Mouse (Mus musculus) right cerebral cortex, adult 18-20 months (tissue): ENCODE data around the gene Stkld1.

ENCODE experiments used
- DNase-seq: peaks from one replicate; pipeline ENCODE4 v3.0.0; 2022; ENCODE audit warnings: mixed read lengths

The Stkld1 gene

DNA sequence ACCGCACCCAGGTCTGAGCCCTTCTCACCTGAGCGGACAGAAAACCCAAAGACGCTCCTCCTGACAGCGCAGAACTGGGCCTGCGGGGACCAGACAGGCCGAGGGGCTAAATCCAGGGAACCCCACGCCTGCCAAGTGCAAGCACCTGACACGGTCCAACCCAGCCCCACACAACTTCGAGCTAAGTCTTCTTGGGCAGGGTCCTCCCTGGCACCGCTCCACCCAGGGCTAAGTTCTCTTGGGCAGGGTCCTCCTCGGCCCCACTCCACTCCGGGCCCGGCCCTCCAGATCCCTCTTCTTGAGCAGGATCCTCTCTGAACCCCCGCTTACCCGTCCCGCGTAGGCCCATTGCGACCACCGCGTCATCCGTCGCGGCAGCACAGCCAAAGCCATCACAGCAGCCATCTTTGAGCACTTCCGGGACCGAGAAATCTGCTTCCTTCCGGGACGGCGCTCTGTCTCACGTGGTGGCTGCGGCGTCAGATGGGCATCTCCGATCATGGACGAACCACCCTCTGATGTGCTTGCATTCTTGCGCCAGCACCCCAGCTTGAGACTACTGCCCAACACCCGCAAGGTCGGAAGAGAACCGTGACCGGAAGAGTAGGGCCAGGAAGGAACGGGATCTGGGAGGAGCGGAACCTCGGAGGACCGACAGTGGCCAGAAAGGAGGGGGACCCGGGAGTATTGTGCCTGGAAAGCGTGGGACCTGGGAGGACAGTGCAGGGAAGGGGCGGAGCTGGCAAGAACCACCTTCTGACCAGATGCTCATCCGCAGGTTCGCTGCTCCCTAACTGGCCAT lies 17.7 kb upstream of the Stkld1 start, which contains the start of the genes Surf2 and Surf1:
TSS of gene Surf2 (plus strand) at position 441 of the 802 bp plus-strand sequence.
TSS of gene Surf1 (minus strand) at position 604 of the 802 bp plus-strand sequence.
- DNase-seq: peak; percentile 90

DNA sequence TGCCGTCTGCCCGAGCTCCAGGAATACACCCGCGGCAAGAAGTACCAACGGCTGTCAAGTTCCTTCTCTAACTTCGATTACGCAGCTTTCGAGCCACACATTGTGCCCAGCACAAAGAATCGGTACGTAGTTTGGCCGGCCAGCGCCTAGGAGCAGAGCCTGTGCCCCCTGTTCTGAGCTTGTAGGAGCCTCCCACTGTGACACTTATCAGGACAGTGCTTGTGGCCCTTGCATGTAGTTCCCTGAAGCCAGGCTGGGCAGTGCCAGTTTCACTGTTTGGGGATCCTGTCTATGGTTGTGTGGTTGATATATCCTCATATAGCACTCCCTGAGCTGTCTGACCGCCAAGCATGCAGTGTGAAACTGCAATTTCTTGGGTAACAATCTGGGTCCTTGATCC lies 17.1 kb upstream of the Stkld1 start:
- DNase-seq: no peak

DNA sequence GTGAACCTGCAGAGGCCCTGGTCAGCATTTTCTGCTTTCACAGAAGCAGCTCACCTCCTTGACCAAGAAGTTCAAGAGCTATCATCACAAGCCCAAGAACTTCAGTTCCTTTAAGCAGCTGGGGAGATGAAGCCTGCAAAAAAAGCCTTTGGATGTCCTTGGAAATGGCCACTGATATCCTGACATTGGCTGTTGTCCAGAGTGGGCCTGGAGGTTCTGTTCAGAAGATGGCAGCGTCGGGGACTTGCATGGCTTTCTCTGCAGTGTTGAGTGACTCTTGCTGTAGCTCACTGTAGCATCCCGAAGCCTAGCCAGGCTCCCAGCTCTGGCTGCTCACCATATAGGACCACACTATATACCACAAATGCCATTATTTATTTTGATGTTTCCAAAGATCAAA lies 14.2 kb upstream of the Stkld1 start:
- DNase-seq: no peak

DNA sequence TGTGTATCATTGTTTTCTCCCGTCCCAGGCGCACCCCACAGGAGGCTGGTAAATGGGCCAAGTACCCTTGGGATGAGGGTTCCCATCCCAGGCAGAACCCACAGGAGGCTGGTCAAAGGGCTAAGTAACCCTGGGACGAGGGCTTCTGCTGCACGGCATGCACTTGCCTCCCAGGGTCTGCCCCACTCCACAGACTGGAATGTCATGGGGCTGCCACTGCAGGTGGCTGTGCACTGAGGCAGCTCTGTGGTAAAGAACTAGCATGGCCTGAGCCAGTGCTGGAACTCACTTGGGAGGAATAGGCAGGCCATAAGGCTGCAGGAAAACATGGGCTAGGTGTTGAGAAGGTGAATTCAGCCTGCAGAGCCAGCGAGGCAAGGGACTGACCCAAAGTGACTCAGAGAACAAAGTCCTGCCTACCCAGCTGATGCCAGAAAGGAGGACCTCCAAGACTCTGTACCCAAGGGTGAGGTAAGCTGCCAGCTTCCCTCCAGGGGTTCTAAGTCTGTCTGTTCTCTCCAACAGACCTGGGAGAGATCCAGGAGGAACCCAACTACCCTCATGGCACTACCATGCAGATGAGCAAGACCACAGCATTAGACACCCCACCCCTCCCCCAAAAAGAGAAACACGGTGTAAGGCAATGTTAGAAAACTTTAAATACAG lies 13.5 kb upstream of the Stkld1 start:
- DNase-seq: no peak

GRCm38 (mm10) chr2:26921784-26922183 lies 12.1 kb upstream of the Stkld1 start:
- no peak for DNase-seq

DNA sequence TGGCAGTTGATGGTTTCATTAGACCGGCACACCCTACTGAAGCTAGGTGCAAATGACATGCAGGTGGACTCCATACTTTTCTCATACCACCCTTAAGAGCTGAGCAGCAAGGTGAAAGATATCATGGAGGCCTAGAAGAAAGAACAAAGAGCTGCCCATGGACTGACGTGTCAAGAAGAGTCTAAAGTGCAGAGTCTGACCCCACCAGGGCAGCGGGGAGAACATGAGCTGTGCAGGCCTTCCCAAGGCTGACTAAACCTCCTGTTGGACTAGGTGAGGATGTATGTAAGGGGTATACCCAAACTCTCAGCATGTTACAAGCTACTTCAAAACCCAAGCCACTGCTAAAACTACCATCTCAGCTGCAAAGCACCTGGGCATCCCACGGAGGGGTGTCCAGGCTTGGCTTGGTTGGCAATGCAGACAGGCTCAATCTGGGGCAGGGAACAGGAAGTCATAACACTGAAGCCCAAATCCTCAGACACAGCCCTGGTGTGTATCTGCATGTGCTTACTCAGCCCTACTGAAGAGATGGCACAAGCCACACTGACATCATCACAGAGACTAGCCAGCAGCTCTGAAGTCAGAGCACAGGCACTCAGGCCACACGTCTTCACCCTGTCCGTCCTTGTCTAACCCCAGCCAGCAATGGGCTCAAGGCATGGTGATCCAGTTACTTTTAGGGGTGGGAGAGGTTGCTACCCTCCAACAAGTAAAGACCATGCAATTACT lies 5.9 kb upstream of the Stkld1 start:
- DNase-seq: no peak

DNA sequence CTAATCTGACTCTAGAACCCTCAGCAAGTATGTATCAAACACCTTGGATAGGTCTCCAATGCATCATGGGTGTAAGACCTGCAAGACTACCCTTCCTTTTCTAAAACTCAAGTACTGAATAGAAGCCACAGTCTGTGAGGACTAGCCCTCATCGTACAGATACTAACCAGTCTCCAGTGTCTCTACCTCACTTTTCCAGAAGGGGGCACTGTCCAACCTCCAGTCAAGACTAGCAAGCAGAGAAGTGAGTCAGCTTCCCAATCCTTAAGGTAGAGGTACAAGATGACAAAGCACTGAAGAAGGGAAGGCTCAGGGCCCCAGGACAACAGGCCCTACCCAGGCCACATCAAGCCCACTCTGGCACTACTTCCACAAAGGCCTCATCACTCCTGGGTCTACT lies 3.5 kb upstream of the Stkld1 start:
- DNase-seq: peak; percentile 73

- DNase-seq: no peak
These were observed 1.2 kb upstream of the Stkld1 start for GRCm38 (mm10) chr2:26932473-26933303.

DNA sequence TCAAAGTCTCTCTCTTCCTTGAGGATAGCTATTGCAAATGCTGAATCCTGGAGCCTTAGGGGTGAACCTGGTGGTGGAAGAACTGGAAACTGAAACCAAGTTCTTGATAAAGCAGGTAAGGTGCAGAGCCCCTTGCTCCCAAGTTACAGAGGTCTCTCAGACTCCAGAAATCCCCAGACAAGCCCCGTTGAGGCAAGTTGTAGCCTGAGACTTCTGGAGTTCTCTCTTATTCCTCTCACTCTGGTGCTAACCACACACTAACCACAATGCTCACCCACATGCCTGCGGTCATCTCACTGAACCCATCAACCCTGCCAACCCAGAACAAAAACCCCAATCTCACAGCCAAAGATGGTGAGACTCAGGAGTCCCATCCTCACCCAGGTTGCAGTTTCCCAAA lies 1.4 kb downstream of the Stkld1 start:
- DNase-seq: no peak

DNA sequence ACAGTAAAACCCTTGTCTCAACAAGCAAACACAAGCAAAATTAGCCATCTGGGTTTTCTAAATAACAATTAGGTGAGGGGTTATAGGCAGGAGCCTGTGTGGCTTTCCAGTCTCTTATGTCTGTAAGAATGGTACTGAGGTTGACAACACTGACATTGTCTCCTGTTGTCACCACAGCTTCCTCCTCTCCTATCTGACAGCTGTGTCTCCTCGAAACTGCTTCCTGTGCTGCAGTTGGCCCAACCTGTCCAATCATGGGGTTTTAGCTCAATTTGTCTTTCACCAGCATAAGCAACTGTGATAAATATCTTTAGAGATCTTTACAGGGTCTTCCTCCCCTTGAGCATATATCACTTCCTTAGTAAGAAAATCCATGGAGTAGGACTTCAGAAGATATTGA lies 2.6 kb downstream of the Stkld1 start:
- DNase-seq: no peak

DNA sequence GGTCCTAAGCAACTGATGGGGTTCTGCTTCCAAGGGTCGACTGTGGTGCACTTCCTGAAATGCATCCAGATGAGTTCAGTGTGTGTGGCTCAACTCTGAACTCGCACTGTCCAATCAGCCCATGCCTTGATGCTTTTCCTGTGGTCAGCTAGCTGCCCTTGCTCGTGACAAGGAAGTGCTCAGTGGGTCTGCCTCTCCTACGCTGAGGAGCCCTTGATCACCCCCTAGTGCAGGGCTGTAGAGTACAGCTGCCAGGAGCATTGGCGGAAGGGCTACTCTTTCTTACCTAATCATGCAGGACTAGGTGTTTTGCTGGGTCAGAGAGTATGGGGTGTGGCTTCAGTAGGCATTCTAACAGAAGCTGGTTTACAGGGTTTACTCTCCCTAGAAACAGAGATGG lies 7.7 kb downstream of the Stkld1 start:
- no peak for DNase-seq

DNA sequence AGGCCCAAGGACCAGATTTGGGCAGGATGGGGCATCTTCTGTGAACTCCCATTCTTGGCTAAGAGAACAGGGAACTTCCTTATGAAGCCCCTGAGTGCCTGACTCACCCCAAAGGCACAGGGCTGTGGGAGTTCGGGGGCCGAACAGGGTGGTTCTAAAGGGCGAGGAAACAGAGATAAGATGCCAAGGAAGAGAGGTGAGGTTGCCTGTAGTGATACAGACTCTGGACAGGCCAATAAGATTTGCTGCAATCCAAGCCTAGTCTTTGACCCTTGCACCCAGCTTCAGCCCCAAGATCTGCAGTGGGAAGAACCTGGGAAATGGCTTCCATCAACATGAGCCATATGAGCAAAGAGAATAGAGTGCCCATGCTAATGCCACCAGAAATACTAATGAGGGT lies 9.4 kb downstream of the Stkld1 start:
- no peak for DNase-seq

DNA sequence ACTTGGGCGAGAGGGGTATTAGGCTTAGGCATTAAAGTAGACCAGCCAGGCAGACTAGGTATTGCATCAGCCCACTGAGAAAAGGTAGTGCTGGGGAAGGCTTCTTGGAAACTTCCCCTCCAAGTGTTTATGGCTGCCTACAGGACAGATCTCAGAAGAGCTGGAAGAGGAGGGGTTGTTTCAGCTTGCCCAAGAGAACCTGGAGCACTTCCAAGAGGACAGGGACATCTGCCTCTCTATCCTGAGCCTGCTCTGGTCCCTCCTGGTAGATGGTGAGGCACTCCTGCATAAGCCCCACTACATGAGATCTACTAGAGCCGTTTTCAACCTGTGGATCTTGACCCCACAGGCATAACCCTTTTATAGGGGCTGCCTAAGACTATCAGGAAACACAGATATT lies 16.6 kb downstream of the Stkld1 start:
- no peak for DNase-seq

- DNase-seq: no peak
These were observed 17.6 kb downstream of the Stkld1 start for GRCm38 (mm10) chr2:26951346-26951905.

GRCm38 (mm10) chr2:26952193-26952592 lies 18.3 kb downstream of the Stkld1 start:
- DNase-seq: no peak

GRCm38 (mm10) chr2:26952866-26953265 lies 19.0 kb downstream of the Stkld1 start:
- DNase-seq: no peak

- DNase-seq: no peak
These were observed 21.0 kb downstream of the Stkld1 start for GRCm38 (mm10) chr2:26954735-26955395.

DNA sequence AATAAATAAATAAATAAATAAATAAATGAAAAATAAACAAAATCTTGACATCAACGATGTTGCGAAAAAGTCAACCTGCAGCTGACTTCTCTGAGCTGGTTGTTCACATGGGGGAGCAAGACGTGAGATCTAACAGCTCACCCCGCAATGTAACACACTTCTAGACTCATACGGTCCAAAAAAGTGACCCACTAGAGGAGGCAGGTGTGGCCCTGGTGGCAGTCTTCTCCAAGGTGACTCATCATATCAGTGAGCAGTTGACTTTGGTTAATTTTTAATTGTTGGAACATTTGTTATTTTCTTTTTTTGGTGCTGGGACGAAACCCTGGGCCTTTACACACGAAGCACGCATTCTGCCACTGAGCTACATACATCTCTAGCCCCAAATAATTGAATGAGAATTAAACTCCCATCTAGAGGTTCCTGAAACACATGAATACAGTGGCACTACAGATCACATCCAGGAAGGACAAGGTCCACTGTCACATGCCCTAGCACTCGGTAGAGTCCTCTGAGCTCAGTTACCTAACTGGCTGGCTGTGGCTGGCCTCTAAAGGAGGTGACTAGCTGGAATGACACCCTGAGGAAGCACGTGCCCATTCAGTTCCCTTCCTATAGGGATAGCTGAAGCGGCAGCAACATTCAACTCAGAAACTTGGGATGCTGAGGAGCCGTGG lies 23.1 kb downstream of the Stkld1 start:
- DNase-seq: no peak

- DNase-seq: no peak
These were observed 23.6 kb downstream of the Stkld1 start for GRCm38 (mm10) chr2:26957488-26957859.

DNA sequence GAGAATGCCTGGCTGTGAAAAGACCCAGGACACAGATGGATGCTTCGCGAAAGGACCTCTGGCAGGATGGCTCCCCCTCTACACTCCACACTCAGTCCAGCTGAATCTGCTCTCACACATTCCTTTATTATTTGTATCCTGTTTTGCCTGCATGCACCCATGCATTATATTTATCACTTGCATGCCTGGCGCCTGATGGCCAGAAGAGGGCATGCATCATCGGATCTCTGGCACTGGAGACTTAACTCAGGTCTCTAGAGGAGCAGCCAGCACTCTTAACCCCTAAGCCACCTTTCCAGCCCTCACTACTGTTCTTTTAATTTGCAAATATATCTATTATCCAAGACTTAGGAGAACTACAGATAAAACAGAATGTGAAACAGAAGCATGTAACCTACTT lies 26.9 kb downstream of the Stkld1 start:
- DNase-seq: no peak
